Mouse (Mus musculus) liver (tissue): ENCODE results near the gene Haus8.
"Not testable (repeated sequence)": the region's sequence is repeated elsewhere in the genome, so short reads cannot be mapped to it uniquely, and the experiment has no call there.

Experiments
- DNase-seq: peaks from one replicate; pipeline ENCODE4 v3.0.0-alpha.2; 2020; ENCODE audit warnings: mixed read lengths

The Haus8 gene

DNA sequence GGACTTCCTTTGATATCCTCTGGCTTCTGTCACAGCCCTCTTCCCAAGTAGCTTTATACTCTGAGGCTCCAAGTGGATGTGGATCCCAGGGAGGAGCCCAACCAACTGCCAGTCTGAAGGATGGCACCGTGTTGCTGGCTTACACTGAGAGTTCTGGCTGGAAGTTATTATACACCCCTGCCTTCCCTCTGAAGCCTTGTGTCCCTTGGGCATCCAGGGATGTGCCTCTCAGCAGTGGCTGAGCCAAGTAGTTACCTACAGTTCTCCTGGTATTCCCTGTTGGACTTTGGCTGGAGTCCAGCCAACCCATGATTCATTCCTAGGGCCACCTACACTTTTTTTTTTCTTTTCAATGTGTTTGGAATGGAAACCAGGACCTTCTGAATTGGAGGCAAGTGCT, 9.0 kb upstream of the Haus8 start:
- not testable (repeated sequence) for DNase-seq

DNA sequence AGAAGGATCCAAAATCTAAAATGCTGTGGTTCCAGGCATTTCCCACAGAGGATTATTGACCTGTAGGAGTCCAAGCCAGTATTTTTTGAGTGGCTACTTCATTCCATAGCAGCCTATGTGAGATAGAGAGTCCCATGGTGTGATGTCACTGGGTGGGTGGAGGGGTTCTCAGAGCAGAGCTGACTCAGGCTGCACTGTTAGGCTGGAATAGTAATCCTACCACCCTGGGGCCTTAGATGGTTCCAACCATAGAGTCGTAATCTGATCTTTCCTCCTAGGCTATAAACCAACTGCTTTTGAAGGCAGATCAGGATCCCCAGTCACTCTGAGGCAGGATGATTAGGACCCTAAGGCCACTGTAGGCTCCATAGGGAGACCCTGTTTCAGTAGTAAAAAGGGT, 6.7 kb upstream of the Haus8 start:
- not testable (repeated sequence) for DNase-seq

DNA sequence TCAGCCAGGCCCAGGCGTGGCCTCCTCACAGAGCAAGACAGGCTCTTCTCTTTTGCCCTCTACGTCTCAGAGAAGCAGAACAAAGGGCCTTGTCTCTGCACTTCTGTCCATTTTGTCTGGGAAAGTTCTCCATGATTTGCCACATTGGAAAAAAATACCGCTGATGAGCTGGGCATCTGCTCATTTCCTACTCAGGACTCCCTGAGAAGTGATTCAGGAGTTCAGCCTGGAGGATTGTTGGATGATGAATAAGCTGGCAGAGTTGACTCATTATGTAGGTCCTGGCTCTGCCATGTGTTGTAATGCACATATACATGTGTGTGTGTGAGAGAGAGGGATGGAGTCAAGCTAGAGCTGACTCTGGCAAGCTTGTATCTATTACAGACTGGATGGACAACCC, 3.4 kb upstream of the Haus8 start:
- no peak for DNase-seq

DNA sequence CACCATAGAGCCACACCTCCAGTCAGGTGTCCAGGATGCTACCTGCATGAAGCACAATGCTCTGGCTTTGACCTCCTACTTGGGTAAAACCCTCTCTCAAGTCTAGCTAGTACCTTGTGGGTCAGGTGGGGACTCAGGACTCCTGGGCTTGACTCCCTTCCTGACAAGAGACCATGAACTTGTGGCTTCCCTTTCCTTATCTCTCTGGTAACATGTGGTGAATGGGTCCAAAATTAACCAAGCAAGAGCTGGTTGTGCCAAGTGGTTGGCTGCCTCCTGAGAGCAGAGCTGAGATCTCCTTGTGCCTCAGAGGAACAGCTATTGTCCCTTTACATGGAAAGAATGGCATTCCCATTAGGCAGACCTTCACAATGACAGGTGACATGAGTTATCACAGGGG, 1.7 kb upstream of the Haus8 start:
- DNase-seq: no peak

DNA sequence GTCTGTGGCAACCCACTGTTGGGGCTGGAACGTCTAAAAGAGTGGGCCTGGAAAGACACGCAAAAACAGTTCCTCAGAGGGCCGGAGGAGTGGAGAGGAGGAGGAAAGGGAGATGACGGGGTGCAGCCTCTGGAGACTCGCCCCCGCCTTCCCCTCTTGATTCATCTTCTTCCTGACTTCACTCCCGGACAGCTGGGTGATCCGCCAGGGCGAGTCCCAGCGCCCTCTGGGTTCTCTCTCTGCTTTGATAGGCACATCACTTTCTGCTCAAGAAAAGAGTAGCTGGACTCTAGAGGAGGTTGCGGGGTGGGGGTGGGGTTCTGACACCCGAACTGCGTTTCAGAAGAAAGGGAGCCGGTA, 397 bp upstream of the Haus8 start:
- DNase-seq: peak; percentile 77

DNA sequence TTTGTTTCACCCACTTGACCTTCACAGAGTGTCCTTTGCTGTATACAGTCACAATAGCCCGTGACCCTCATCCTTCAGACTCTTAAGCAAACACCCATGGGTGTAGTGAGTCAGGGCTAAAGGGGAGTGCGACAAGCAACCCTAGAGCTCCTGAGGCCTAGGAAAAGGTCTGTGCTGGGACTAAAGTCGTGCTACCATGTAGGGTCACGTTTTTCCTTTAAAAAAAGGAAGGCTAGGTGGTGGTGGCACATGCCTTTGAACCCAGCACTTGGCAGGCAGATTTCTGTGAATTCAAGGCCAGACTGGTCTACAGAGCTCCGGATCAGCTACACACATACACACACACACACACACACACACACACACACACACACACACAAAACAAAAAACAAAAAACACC, 1.1 kb downstream of the Haus8 start:
- no peak for DNase-seq

DNA sequence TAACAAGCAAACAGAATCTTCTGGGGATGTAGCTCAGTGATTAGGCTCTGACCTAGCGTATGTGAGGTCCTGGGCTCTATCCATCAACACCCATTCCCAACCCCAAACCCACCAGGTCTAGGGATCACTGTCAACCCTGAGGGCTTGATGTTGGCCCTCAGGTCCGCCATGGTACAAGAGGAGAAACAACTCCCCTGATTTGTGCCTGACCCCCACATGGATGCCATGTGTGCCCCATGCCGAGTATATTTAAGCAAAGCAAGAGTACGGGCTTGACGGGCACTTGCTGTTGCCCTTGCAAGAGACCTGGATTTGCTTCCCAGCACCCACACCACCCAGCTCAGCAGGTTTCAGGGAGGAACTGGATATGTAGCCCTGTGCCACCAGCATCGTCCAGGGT, 4.4 kb downstream of the Haus8 start:
- not testable (repeated sequence) for DNase-seq

DNA sequence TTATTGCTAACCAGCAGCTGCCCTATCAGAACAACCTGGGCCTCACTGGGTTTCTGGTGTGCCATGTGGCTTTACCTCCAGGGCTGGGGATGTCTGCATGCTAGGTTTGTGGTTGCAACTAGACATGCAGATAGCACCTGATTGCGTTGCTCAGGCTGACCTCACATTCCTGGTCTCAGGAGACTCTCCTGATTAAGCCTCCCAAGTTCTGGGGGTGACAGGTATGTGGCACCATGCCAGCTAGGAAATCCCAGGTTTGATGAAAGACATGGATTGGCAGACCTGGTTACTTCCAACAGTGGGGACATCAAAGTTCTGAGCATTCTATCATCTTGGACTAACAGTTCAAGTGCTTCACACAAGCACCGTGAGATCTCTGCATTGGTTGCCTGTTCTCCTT, 5.0 kb downstream of the Haus8 start:
- DNase-seq: no peak

DNA sequence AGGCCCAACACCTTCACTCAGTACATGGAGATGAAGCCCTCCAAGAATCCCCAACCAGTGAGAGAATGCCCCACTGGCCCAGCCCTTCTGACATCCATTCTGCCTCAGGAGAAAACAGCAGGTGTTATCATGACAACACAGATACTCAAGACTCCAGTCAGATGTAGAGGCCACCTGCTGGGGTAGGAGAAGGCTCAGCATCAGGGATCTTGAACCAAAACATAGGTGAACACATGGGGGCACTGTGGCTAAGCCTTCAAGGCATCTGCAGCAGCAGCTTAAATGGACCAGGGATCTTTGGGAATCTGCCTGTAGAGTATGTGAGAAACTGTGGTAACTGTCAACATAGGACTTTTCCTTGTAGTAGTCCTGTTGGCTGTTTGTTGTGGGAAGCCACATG, 11.5 kb downstream of the Haus8 start:
- DNase-seq: peak; percentile 30

DNA sequence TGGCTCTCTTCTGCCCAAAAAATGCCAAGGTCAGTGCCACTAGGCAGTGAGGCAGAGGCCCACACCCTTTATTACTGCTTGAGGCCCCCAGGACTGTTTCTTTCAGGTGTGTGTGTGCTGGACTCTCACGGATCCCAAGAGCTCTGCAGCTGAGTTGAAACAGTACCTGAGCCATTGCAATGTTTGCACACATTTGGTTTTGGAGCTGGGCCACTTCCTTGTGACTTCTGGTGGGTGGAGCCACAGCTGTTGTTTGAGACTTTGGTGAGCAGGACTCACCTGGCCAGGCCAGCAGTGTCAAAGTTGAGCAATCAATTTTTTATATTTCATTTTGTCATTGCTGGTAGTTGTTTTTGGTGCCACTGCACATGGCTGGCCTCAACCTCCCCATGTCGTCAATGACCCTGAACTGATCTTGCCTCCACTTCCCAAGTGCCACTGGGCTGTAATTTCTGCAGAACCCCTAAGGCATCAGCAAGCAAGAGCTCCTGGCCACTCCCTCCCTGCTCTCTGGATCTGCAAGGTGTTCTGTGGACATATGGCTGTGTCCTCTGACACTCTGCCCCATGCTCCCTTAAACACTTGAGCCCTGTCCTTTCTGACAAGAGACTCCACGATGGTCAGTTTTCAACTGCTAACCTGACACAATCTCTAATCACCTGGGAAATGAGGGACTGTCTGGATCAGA, 16.0 kb downstream of the Haus8 start:
- DNase-seq: no peak

DNA sequence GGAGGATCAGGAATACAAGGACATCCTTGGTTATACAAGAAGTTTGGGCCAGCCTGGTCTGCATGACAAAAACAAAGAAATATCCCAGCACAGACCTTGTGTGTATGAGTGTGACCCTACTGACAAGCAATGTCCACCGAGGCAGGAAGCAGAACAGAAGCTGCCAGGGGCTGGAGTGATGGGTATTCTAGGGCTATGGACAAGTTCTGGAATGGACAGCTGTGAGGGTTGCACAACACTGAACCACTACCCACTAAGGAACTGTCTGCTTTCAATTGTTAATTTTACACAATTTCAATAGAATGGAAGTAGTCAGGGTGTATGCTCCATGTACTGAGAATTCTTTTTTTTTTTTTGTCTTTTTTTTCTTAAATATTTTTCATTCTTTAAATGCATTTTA, 24.5 kb downstream of the Haus8 start:
- no peak for DNase-seq

DNA sequence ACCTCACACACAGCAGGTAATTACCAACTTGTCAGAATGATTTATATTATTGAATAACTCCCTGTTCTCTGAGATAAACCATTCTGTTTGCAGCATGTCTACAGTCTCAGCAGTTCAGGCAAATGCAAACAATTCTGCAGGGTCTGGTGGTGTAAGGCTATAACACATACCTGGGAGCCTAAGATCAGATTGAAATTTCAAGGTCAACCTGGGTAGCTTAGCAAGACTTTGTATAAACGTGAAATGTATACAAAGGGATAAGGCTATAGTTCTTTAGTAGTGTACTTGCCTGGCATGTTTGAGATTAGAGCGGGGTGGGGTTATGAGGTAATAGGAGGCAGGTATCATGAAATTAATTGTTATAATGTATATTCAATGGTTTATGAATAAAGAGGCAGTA, 30.0 kb downstream of the Haus8 start:
- no peak for DNase-seq

DNA sequence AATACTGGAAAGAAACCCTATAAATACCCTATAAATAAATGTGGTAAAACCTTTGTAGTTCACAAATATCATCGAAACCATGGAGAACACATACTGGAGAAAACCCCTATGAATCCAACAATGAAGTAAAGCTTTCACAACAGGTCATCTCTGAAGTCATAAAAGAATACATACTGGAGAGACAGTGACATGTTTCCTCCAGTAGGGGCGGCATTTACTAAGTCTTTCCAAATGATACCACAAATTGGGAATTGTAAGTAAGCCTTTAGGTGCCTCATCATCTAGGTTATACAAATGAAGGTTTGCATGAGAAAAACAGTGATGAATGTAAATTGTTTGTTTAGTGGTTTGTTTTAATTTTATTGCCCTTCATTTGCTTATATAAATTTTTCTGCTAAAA, 48.2 kb downstream of the Haus8 start:
- no peak for DNase-seq

DNA sequence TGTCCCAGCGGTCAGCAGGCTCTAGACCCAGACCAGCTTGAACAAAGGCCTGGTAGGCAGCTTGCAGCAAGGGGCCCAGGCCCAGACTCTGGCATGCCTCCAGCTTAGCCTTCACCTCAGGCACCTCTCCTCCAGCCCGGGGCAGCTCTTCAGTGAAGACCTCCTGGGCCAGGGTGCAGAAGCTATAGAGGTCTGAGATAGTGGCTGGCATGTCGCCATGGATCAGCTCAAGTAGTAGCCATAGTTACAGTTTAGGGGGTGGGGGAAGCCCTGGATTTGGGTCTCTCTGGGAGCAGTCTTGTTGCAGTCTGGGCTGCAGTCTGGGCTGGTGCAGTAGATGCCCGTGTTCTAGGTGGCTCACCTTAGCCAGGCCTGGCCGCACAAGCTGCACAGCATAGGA, 58.5 kb downstream of the Haus8 start:
- not testable (repeated sequence) for DNase-seq

DNA sequence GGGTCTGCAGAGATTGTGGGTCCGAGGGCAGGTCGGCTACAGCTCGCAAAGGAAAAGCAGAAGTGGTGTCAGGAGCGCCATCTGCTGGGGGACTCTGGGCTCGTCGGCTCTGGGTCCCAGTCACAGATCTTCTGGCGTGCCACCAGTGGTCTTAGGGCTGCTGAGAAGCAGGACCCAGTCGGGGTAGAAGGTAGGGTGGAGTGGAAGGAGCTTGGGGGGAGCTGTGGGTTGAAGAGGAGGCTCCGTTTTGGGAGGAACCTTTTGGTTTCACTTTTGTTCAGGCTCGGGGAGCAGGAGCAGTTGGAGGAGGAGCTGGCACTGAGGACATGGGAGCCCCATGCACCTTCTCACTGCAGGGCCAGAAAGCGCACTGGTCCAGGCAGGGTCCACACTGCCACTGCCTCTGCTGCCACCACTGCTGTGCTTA, 67.2 kb downstream of the Haus8 start:
- DNase-seq: not testable (repeated sequence)
